Mouse (Mus musculus) heart, postnatal 0 days (tissue): Measurements from ENCODE around the gene Runx3.

Source experiments
- CTCF ChIP-seq: IDR thresholded peaks from 2 replicates; pipeline ENCODE4 v1.5.1; 2016; ENCODE audit warnings: antibody characterized with exemption, control low read depth, low read depth
- EP300 ChIP-seq: IDR thresholded peaks from 2 replicates; pipeline ENCODE4 v1.6.1; 2016; ENCODE audit warnings: antibody characterized with exemption, low read depth

DNA sequence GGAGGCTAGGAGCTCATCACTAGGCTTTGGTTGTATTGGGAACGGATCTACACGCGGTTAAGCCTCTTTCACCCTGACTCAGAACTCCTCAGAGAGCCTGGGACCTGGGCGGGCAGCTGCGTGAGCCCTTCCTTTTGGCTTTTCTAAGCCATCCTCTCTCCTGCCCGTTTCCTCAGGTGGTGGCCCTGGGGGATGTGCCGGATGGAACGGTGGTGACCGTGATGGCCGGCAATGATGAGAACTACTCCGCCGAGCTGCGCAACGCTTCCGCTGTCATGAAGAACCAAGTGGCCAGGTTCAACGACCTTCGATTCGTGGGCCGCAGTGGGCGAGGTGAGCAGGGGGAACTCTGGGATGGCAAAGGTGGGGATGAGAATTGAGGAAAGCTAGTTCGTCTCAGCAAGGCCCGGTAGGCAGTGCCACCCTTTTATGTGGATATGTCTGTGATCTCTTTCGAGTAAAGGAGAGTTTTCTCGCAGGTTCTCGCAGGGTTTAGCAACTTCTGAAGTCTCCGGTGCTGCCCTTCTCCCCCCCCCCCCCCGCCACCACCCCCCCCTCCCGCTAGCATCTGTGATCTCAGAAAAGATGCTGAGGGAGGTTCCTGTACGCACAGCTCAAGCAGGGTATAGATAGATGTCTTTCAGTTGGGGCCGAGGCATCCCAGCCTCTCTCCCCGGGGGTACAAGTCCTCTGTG, 34.8 kb downstream of the Runx3 start:
- TF ChIP-seq EP300 (no peak), CTCF (no peak)
